Mouse (Mus musculus): Measurements from ENCODE around the gene Dph7.
"Not testable (repeated sequence)": the region's sequence is repeated elsewhere in the genome, so short reads cannot be mapped to it uniquely, and the experiment has no call there.

The Dph7 gene

GRCm38 (mm10) chr2:24970386-24970785 is 8.2 kb downstream of the Dph7 start:
- DNase-seq (ENCODE audit: low read depth): no peak

GRCm38 (mm10) chr2:24974452-24974851 is 12.3 kb downstream of the Dph7 start:
- not testable (repeated sequence) for DNase-seq (ENCODE audit: low read depth)

GRCm38 (mm10) chr2:24974906-24975703 is 12.9 kb downstream of the Dph7 start, which contains the start of gene Mrpl41:
Gene Mrpl41, minus strand, starts transcription at chr2:24975098.
- DNase-seq (ENCODE audit: low read depth): peak; percentile 93

GRCm38 (mm10) chr2:24975704-24976297 is 13.6 kb downstream of the Dph7 start, which contains the start of gene Pnpla7:
Gene Pnpla7, plus strand, starts transcription at chr2:24976033.
- peak; percentile 64 for DNase-seq (ENCODE audit: low read depth)

GRCm38 (mm10) chr2:24976960-24977359 is 14.8 kb downstream of the Dph7 start:
- DNase-seq (ENCODE audit: low read depth): no peak

GRCm38 (mm10) chr2:24987762-24988161 is 25.6 kb downstream of the Dph7 start:
- no peak for DNase-seq (ENCODE audit: low read depth)

- no peak for DNase-seq (ENCODE audit: low read depth)
These were observed 33.1 kb downstream of the Dph7 start for GRCm38 (mm10) chr2:24995332-24995731.

- DNase-seq (ENCODE audit: low read depth): no peak
These were observed 34.3 kb downstream of the Dph7 start for GRCm38 (mm10) chr2:24996471-24996870.

GRCm38 (mm10) chr2:25000544-25001235 is 38.5 kb downstream of the Dph7 start:
- DNase-seq (ENCODE audit: low read depth): peak; percentile 18

GRCm38 (mm10) chr2:25003946-25004786 is 42.0 kb downstream of the Dph7 start:
- DNase-seq (ENCODE audit: low read depth): no peak

GRCm38 (mm10) chr2:25006767-25007166 is 44.6 kb downstream of the Dph7 start:
- no peak for DNase-seq (ENCODE audit: low read depth)

- DNase-seq (ENCODE audit: low read depth): no peak
These were observed 46.0 kb downstream of the Dph7 start for GRCm38 (mm10) chr2:25008250-25008649.
